Mouse (Mus musculus): ENCODE results near the gene Tbc1d24.
A peak's percentile ranks its signal among the peaks of the same experiment; 100 is the strongest.

The Tbc1d24 gene

DNA sequence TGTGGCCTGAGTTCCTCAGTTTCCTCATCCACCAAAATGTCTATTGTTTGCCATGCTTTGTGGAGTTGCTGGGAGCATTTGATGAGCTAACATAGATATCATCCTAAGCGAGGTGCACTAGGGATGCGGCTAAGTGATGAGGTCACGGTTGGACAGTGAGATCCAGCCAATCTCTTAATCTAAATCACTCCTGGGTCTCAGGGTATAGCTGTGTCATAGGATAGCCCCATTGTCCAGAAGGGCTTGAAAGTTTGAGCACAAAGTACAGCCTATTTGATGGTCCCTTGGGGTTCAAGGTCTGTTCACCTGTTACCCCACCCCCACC is 4.5 kb upstream of the Tbc1d24 start:
- peak; percentile 57 for DNase-seq (ENCODE audit: low spot score)

DNA sequence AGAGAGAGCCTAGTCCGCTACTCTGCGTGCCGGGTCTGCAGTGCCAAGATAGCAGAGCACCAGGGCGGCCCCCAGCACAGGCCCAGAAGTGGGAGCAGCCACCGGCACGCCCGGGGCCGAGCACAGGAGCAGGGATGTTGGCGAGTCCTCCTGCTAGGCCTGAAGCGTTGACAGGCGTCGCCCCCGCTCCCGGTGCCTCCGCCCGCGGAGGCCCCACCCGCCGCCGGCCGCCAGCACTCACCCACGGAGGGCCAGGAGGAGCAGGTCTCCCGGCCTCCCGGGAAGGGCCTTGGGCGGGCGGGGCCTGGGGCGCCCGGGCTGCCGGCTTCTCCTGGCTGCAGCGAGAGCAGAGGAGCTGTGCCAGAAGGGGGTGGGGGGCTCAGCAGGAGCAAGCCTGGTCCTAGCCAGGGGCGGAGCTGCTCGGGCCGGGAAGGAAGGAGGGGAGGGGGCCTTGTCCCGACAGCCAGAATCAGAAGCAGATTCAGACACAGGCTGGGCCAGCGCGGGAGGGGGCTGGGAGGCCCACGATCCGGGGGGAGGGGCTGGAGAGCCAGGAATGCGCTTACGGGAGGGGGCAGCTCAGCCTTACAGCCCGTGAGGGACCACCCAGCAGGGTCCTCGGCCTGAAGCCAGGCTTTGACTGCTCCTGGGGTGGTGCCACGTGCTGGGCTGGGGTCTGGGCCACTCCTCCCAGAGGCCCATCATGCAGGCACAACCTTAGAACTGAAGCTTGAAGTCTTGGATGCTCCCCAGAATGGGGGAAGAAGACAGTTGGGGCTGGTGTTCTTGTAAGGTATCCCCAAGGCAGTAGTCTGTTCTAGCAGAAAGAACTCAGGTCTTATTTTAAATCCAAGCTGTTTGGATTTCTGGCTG is 3.9 kb upstream of the Tbc1d24 start, which contains the start of gene Ntn3:
TSS of gene Ntn3 (minus strand) at position 489 of the 873 bp plus-strand sequence.
- peak; percentile 62 for DNase-seq (ENCODE audit: low spot score)

GRCm38 (mm10) chr17:24208641-24209042 is 3.3 kb upstream of the Tbc1d24 start:
- DNase-seq (ENCODE audit: low spot score) = peak; percentile 62

DNA sequence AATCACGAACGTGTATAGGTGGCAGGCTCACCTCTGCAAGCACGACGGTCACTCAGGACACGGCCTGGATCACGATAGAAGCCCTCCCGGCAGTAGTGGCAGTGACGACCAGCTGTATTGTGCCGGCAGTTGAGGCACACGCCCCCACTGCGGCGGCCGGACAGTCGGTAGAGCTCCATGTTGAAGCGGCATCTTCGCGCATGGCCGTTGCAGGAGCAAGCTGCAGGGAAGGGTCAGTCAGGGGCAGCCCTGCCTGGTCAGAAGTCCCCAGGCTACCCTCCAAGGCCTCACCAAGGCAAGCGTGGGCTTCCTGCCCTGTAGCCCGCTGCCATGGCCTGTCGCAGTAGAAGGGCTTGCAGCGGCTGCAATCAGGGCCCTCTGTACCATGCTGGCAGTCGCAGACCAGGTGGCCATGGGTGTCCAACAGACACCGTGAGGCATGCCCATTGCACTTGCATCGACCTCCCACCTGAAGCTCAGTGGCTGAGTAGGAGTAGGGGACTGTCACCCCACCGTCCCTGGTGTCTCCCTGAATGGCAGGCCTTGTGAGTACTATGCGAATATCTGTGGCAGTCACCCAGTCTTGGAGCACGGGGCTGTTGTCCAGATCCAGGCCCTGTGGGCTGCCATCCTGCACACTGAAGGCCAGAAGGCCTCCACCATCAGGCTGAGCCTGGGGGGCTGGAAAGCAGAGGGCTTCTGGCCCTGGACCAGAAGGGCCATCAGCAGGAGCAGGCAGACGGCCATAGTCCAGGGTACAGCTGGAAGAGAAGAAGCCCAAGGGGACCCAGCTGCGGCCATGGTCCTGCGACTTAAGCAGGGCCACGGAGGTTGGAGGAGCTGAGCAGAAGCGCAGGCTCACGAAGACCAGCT is 2.6 kb upstream of the Tbc1d24 start:
- DNase-seq (ENCODE audit: low spot score) = no peak

DNA sequence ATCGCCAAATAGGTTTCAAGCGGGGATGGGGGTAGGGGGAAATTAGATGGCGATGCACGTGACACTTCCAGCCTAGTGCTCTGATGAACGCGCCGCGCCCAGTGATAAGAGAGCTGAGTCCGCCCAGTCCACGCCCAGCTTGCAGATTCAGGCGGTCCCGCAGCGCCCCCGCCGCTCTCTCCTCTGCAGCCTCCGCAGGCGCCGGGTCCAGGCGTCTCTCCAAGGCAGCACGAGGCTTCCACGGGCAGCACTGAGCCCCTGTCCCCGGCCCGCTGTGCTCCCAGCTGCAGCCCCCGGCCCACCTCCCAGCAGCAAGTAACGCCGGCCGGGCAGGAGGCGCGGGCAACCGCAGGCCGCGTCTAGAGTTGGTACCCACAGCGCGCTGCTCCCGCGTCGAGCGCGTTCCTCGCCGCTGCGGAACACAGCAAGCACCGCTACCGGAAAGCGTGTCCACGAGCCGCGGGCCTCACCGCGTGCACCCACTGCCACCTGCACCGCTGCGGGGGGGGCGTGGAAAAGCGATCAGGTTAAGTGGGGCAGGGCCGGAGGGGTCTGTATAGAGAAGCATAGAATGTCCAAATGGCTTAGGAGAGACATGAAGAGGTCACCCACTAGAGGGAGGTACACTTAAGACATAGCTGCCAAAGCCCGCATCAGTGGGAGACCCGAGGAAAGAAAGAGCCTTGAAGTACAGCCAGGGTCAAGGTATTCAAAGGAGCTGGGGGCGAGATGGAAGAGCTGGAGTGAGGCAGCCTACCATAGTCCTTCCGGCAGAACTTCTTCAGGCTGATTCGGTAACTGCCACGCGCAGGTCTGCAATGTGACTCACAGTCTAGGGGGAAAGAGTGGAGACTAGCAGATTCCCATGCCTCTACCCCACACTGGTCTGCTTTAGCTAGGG is 1.3 kb upstream of the Tbc1d24 start:
- no peak for DNase-seq (ENCODE audit: low spot score)

GRCm38 (mm10) chr17:24205908-24206361 is 573 bp upstream of the Tbc1d24 start:
- DNase-seq (ENCODE audit: low spot score) = no peak

- DNase-seq (ENCODE audit: low spot score) = peak; percentile 45
These were observed 516 bp downstream of the Tbc1d24 start for GRCm38 (mm10) chr17:24204846-24205245.

- no peak for DNase-seq (ENCODE audit: low spot score)
These were observed 1.5 kb downstream of the Tbc1d24 start for GRCm38 (mm10) chr17:24203611-24204534.

- no peak for DNase-seq (ENCODE audit: low spot score)
These were observed 2.3 kb downstream of the Tbc1d24 start for GRCm38 (mm10) chr17:24203068-24203467.

- DNase-seq (ENCODE audit: low spot score) = no peak
These were observed 4.3 kb downstream of the Tbc1d24 start for GRCm38 (mm10) chr17:24201092-24201491.

DNA sequence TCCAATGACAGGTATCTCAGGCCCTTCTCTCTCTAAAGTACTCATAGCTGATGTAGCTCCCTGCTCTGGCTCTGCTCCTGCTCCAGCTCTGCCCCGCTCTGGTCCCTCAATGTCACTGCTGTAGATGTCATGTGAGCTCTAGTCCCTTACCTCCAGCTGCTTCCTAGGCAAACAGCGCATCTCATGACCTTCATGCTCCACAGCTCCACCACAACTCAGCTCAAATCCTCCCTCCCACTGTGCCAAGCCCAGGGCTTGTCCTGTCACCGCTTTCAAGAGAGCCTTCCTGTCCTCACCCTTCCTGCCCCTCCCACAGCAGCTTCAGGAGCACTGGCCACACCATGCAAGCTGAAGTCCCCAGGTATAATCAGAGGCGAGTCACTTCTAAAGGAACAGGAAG is 5.6 kb downstream of the Tbc1d24 start:
- no peak for DNase-seq (ENCODE audit: low spot score)

DNA sequence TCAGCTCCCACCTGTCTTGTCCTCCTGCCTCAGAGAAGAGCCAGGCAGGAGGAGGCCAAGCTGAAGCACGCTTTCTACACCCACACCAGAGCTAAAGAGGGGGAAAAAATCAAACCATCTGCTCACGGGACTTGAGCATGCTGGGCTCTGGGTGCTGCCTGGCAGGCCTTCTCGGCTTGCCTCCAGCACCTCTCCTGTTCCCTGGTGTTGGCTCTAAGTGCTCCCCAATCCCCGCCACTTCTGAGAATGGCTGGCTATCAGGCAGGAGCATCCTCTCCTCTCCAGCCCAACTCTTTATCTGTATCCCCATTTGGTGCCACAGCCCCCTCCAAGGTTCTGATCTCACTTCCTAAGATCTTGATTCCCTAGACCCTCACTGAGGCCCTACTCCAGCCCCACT is 6.1 kb downstream of the Tbc1d24 start:
- no peak for DNase-seq (ENCODE audit: low spot score)

- no peak for DNase-seq (ENCODE audit: low spot score)
These were observed 8.1 kb downstream of the Tbc1d24 start for GRCm38 (mm10) chr17:24197032-24197824.

DNA sequence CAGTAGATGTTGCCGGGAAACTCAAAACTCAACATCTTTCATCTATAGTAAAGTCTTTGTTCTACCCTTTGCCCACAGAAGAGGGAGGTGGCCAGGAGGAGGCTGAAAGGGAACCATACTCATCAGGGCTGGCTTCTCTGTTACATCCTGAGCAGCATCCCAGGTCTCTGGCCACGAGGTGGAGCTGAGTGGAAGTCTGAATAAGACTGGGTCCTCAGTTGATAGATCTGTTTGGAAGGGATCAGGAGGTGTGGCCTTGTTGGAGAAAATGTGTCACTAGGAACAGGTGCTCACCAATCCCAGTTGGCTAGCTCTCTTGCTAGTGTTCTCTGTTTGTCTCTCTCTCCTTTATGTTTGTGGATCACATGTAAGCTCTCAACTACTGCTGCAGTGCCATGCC is 10.0 kb downstream of the Tbc1d24 start:
- no peak for DNase-seq (ENCODE audit: low spot score)

DNA sequence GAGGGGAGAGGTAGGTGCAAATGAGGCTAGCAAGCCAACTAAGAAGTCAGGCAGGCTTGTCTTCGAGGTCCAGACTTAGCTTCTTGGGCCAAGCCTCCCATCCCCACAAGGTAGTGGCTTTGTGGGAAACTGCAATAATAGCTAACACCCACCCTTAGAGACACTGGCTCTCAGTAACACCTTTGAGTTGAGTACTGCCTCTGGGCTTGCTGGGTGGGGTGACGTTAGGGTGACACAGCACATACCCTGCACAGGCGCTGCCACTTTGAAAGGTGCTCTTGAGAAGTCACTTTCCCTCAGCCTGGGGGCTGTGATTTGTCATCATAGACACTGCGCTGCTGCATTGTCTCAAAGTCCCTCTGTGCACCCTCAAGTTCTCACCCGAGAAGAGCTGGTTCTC is 11.6 kb downstream of the Tbc1d24 start:
- DNase-seq (ENCODE audit: low spot score) = no peak

GRCm38 (mm10) chr17:24193268-24193667 is 12.1 kb downstream of the Tbc1d24 start:
- no peak for DNase-seq (ENCODE audit: low spot score)

GRCm38 (mm10) chr17:24192848-24193247 is 12.5 kb downstream of the Tbc1d24 start:
- no peak for DNase-seq (ENCODE audit: low spot score)

DNA sequence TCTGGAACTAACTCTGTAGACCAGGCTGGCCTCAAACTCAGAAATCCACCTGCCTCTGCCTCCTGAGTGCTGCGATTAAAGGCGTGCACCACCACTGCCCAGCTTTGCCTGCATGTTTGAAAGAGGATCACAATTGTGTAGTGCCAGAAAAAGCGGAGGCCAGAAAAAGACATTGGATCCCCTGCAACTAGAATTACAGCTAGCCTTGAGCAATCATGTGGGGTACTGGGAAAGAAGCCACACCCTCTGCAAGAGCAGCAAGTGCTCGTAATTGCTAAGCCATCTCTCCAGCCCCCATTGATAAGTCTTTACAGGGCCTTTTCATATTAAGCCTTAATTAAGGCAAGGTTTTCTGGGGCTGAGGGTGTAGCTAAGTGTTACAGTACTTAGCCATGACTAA is 13.9 kb downstream of the Tbc1d24 start:
- no peak for DNase-seq (ENCODE audit: low spot score)

GRCm38 (mm10) chr17:24190934-24191333 is 14.4 kb downstream of the Tbc1d24 start:
- DNase-seq (ENCODE audit: low spot score) = no peak

DNA sequence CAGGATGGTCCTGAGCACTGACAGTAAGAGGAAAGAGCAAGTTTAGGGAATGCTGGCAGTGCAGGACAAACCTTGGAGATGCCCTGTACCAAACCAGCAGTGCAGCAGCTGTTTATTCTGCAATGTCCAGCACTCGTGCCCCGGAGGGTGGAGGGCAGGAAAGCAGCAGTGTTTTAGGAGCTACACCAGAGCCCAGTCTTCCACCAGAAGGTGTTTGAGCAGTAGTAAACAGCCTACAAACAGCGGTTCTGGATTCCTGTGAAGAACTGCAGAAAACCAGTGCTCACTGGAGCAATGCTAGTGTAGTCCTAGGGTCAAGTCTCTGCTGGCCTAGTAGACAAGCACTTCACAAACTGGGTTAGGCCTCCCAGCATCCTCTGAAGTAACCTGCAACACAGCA is 31.1 kb downstream of the Tbc1d24 start:
- no peak for DNase-seq (ENCODE audit: low spot score)
